Mouse (Mus musculus) cerebellum, adult 9-11 months (tissue): ENCODE measurements around the gene Gm21764.
"Not testable (repeated sequence)": the region's sequence is repeated elsewhere in the genome, so short reads cannot be mapped to it uniquely, and the experiment has no call there.

Experiments used
- DNase-seq: peaks from one replicate; pipeline ENCODE4 v3.0.0; 2022

Gene Gm21764

GRCm38 (mm10) chrY:18061712-18062111 lies at the start of gene Gm21764:
TSS of gene Gm21764 (minus strand) at chrY:18061812.
- not testable (repeated sequence) for DNase-seq

- DNase-seq: not testable (repeated sequence)
Observed at GRCm38 (mm10) chrY:18088816-18089215, 27.2 kb upstream of the Gm21764 start, which contains the start of gene Ssty1. TSS of gene Ssty1 (plus strand) at chrY:18089116.
